Mouse (Mus musculus): ENCODE results near the gene Pik3r2. TPM values are rescaled to one million over a fixed set of nuclear protein-coding genes. Genes with fewer than 3 reads are reported as not detected.

Gene Pik3r2
- total and polyA plus RNA-seq, 2 experiments from 2014 or later, result 102 to 159 TPM

GRCm38 (mm10) chr8:70765838-70766570, 10.5 kb downstream of the Pik3r2 start:
- H3K4me1 ChIP-seq (ENCODE audit: insufficient read depth, low read length), result no peaks in the 10 kb centered on the region; the same call in 1 of the 2 replicates
- H3K9me3 ChIP-seq (ENCODE audit: low read length), result no peaks in the 10 kb centered on the region
- peak overlapping the region; percentile 22 for H3K4me3 ChIP-seq (ENCODE audit: low read depth, low read length)
- no peak for ATAC-seq (ENCODE audit: low FRiP score)
- DNase-seq (ENCODE audit: low spot score), result no peak
- peak overlapping the region; percentile 38 for H3K4me2 ChIP-seq (ENCODE audit: low read depth, low read length, poor library complexity, severe bottlenecking)
- TF ChIP-seq CTCF (IDR thresholded peaks at IDR 0.05), result no peak
- WGBS, result 5% methylated on average over 34 of the region's 34 CpGs
- 0 out of 2 replicates have a peak, but pooled peaks cover 4% of the 10 kb centered on the region for H3K27me3 ChIP-seq (ENCODE audit: insufficient read depth, low read length)
- H3K9ac ChIP-seq (replicated peaks; ENCODE audit: low read length, poor library complexity, severe bottlenecking), result peak overlapping the region; percentile 44; the same call in 1 of the 2 replicates
- H3K27ac ChIP-seq (ENCODE audit: low read depth, low read length), result no peak overlapping the region
- peaks cover 35% of the 10 kb centered on the region for H3K36me3 ChIP-seq (ENCODE audit: insufficient read depth, low read length)

- H3K4me3 ChIP-seq (ENCODE audit: low read depth, low read length), result peak overlapping the region; percentile 22; the same call in 1 of the 2 replicates
- H3K36me3 ChIP-seq (ENCODE audit: insufficient read depth, low read length), result peaks cover 28% of the 10 kb centered on the region
- 0 out of 2 replicates have a peak, but pooled peaks cover 4% of the 10 kb centered on the region for H3K27me3 ChIP-seq (ENCODE audit: insufficient read depth, low read length)
- H3K27ac ChIP-seq (ENCODE audit: low read depth, low read length), result no peak overlapping the region
- peaks cover under 1% of the 10 kb centered on the region; the same call in 1 of the 2 replicates for H3K4me1 ChIP-seq (ENCODE audit: insufficient read depth, low read length)
- ATAC-seq (ENCODE audit: low FRiP score) (no peak), DNase-seq (ENCODE audit: low spot score) (no peak)
- H3K9ac ChIP-seq (replicated peaks; ENCODE audit: low read length, poor library complexity, severe bottlenecking), result no peak overlapping the region
- H3K9me3 ChIP-seq (ENCODE audit: low read length), result no peaks in the 10 kb centered on the region
- H3K4me2 ChIP-seq (ENCODE audit: low read depth, low read length, poor library complexity, severe bottlenecking), result no peak overlapping the region; the same call in 1 of the 2 replicates
- WGBS, result 80% methylated on average over 9 of the region's 9 CpGs
- TF ChIP-seq CTCF (IDR thresholded peaks at IDR 0.05), result no peak
Measured at GRCm38 (mm10) chr8:70765329-70765728, 11.2 kb downstream of the Pik3r2 start.

- 92% methylated on average over 13 of the region's 13 CpGs for WGBS
- ATAC-seq (ENCODE audit: low FRiP score) (no peak), DNase-seq (ENCODE audit: low spot score) (no peak)
- Histone ChIP-seq H3K4me3 (ENCODE audit: low read depth, low read length) (no peak overlapping the region), H3K9me3 (ENCODE audit: low read length) (no peaks in the 10 kb centered on the region), H3K27me3 (ENCODE audit: insufficient read depth, low read length) (0 out of 2 replicates have a peak, but pooled peaks cover 4% of the 10 kb centered on the region), H3K9ac (replicated peaks; ENCODE audit: low read length, poor library complexity, severe bottlenecking) (no peak overlapping the region), H3K27ac (ENCODE audit: low read depth, low read length) (no peak overlapping the region), H3K4me2 (ENCODE audit: low read depth, low read length, poor library complexity, severe bottlenecking) (no peak overlapping the region), H3K4me1 (ENCODE audit: insufficient read depth, low read length) (peaks cover 7% of the 10 kb centered on the region; the same call in 1 of the 2 replicates), H3K36me3 (ENCODE audit: insufficient read depth, low read length) (peaks cover 25% of the 10 kb centered on the region)
- TF ChIP-seq CTCF (IDR thresholded peaks at IDR 0.05), result no peak
Measured at GRCm38 (mm10) chr8:70764676-70765075, 11.8 kb downstream of the Pik3r2 start.

DNA sequence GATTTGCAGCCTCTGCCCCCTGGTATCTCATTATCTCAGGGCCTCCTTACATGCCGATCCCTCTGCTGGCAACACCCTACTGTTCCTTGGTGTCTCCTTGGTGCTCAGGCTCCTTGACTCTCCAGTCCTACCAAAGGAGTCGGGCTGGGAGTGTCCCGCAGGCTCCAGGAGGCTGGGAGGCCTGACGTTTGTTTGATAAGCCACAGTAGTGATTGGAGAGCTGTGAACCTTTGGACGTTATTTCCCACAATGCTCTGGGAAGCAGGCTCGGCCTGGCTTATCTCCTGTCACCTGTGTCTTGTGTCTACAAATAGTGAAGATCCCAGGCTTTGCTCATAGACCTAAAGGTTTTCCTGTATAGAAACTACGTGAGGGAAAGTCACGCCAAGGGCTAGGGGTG, 12.5 kb downstream of the Pik3r2 start:
- Histone ChIP-seq H3K36me3 (ENCODE audit: insufficient read depth, low read length) (peaks cover 24% of the 10 kb centered on the region), H3K4me2 (ENCODE audit: low read depth, low read length, poor library complexity, severe bottlenecking) (no peak overlapping the region), H3K27me3 (ENCODE audit: insufficient read depth, low read length) (0 out of 2 replicates have a peak, but pooled peaks cover 4% of the 10 kb centered on the region), H3K27ac (ENCODE audit: low read depth, low read length) (no peak overlapping the region), H3K4me3 (ENCODE audit: low read depth, low read length) (no peak overlapping the region), H3K9ac (replicated peaks; ENCODE audit: low read length, poor library complexity, severe bottlenecking) (no peak overlapping the region), H3K4me1 (ENCODE audit: insufficient read depth, low read length) (peaks cover 8% of the 10 kb centered on the region; the same call in 1 of the 2 replicates), H3K9me3 (ENCODE audit: low read length) (no peaks in the 10 kb centered on the region)
- ATAC-seq (ENCODE audit: low FRiP score) (no peak), DNase-seq (ENCODE audit: low spot score) (no peak)
- no peak for TF ChIP-seq CTCF (IDR thresholded peaks at IDR 0.05)
- 87% methylated on average over 8 of the region's 8 CpGs for WGBS

GRCm38 (mm10) chr8:70763354-70763753, 13.2 kb downstream of the Pik3r2 start:
- TF ChIP-seq CTCF (IDR thresholded peaks at IDR 0.05), result peak; percentile 81
- DNase-seq (ENCODE audit: low spot score), result peak; percentile 21
- Histone ChIP-seq H3K4me2 (ENCODE audit: low read depth, low read length, poor library complexity, severe bottlenecking) (no peak overlapping the region), H3K9me3 (ENCODE audit: low read length) (no peaks in the 10 kb centered on the region), H3K27ac (ENCODE audit: low read depth, low read length) (no peak overlapping the region), H3K9ac (replicated peaks; ENCODE audit: low read length, poor library complexity, severe bottlenecking) (no peak overlapping the region), H3K4me1 (ENCODE audit: insufficient read depth, low read length) (peaks cover 8% of the 10 kb centered on the region; the same call in 1 of the 2 replicates), H3K36me3 (ENCODE audit: insufficient read depth, low read length) (peaks cover 18% of the 10 kb centered on the region), H3K4me3 (ENCODE audit: low read depth, low read length) (no peak overlapping the region), H3K27me3 (ENCODE audit: insufficient read depth, low read length) (0 out of 2 replicates have a peak, but pooled peaks cover 4% of the 10 kb centered on the region)
- 9% methylated on average over 3 of the region's 3 CpGs for WGBS
- ATAC-seq (ENCODE audit: low FRiP score), result no peak

- H3K4me2 ChIP-seq (ENCODE audit: low read depth, low read length, poor library complexity, severe bottlenecking), result no peak overlapping the region
- no peak overlapping the region for H3K9ac ChIP-seq (replicated peaks; ENCODE audit: low read length, poor library complexity, severe bottlenecking)
- H3K27ac ChIP-seq (ENCODE audit: low read depth, low read length), result no peak overlapping the region
- WGBS, result 92% methylated on average over 1 of the region's 1 CpGs
- no peak for DNase-seq (ENCODE audit: low spot score)
- no peak overlapping the region for H3K4me3 ChIP-seq (ENCODE audit: low read depth, low read length)
- TF ChIP-seq CTCF (IDR thresholded peaks at IDR 0.05), result no peak
- H3K36me3 ChIP-seq (ENCODE audit: insufficient read depth, low read length), result peaks cover 18% of the 10 kb centered on the region
- H3K27me3 ChIP-seq (ENCODE audit: insufficient read depth, low read length), result 0 out of 2 replicates have a peak, but pooled peaks cover 4% of the 10 kb centered on the region
- no peaks in the 10 kb centered on the region for H3K9me3 ChIP-seq (ENCODE audit: low read length)
- peaks cover 8% of the 10 kb centered on the region; the same call in 1 of the 2 replicates for H3K4me1 ChIP-seq (ENCODE audit: insufficient read depth, low read length)
- ATAC-seq (ENCODE audit: low FRiP score), result no peak
Measured at GRCm38 (mm10) chr8:70762118-70762517, 14.4 kb downstream of the Pik3r2 start.

Data from midbrain, postnatal 0 days (tissue).